Mouse (Mus musculus): ENCODE measurements around the gene Glcci1. TPM values are rescaled to one million over a fixed set of nuclear protein-coding genes. Genes with fewer than 3 reads are reported as not detected.
"Not testable (repeated sequence)": the region's sequence is repeated elsewhere in the genome, so short reads cannot be mapped to it uniquely, and the experiment has no call there.

Gene Glcci1
- polyA plus RNA-seq, 1 experiment from 2014 or later = 2.5 TPM

DNA sequence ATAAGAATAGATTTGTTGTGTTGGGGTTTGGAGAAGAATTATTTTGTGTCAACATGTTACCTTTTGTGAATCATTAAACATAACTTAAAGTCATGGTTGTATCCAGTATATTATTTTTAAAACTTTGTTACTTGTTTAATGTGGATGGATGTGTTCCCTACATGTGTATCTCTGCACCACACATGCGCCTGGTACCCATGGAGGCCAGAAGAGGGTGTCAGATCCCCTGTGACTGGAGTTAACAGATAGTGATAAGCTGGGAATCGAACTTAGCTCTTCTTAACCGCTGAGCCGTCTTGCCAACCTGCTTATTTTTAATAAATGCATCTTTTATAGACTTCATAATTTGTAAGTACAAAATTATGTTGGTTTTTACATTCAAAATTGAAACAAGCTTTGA lies 11.8 kb downstream of the Glcci1 start:
- ATAC-seq (replicated peaks; ENCODE audit: extremely low read depth, insufficient read depth, low FRiP score) = no peak
- WGBS = 94% methylated on average over 4 of the region's 4 CpGs
- Histone ChIP-seq H3K9me3 (replicated peaks; ENCODE audit: control insufficient read depth, low read length) (no peaks in the 10 kb centered on the region), H3K27ac (ENCODE audit: low read length) (no peak overlapping the region), H3K4me2 (ENCODE audit: low read depth, low read length) (no peak overlapping the region), H3K4me3 (ENCODE audit: low read length) (no peak overlapping the region), H3K4me1 (ENCODE audit: control insufficient read depth, insufficient read depth, low read length) (no peaks in the 10 kb centered on the region), H3K9ac (ENCODE audit: low read length) (no peak overlapping the region), H3K36me3 (ENCODE audit: control insufficient read depth, insufficient read depth) (no peaks in the 10 kb centered on the region), H3K27me3 (ENCODE audit: control insufficient read depth, insufficient read depth, low read length) (no peaks in the 10 kb centered on the region)

DNA sequence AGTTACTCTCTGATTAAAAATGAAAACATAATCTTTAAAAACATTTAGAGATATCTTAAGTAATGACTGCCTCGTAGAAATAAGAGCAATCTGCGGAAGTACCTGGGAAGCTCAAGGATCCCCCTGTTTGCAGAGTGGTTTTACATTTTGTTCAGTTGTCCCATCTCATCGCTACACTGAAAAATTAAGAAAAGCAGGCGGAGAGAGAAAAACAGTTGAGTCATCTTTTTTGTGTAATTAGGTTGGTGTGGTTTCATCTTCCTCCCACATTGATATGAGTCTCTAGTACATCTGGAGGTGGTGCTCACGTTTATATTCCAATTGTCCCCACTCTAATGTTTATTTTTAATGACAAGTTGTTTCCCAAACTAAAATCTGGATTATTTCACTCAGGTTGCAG lies 15.3 kb downstream of the Glcci1 start:
- H3K9me3 ChIP-seq (replicated peaks; ENCODE audit: control insufficient read depth, low read length) = no peaks in the 10 kb centered on the region
- H3K27me3 ChIP-seq (ENCODE audit: control insufficient read depth, insufficient read depth, low read length) = no peaks in the 10 kb centered on the region
- H3K4me2 ChIP-seq (ENCODE audit: low read depth, low read length) = no peak overlapping the region
- no peak overlapping the region for H3K4me3 ChIP-seq (ENCODE audit: low read length)
- no peak for ATAC-seq (replicated peaks; ENCODE audit: extremely low read depth, insufficient read depth, low FRiP score)
- WGBS = 82% methylated on average over 5 of the region's 5 CpGs
- no peaks in the 10 kb centered on the region for H3K4me1 ChIP-seq (ENCODE audit: control insufficient read depth, insufficient read depth, low read length)
- H3K36me3 ChIP-seq (ENCODE audit: control insufficient read depth, insufficient read depth) = no peaks in the 10 kb centered on the region
- H3K27ac ChIP-seq (ENCODE audit: low read length) = no peak overlapping the region
- H3K9ac ChIP-seq (ENCODE audit: low read length) = no peak overlapping the region

DNA sequence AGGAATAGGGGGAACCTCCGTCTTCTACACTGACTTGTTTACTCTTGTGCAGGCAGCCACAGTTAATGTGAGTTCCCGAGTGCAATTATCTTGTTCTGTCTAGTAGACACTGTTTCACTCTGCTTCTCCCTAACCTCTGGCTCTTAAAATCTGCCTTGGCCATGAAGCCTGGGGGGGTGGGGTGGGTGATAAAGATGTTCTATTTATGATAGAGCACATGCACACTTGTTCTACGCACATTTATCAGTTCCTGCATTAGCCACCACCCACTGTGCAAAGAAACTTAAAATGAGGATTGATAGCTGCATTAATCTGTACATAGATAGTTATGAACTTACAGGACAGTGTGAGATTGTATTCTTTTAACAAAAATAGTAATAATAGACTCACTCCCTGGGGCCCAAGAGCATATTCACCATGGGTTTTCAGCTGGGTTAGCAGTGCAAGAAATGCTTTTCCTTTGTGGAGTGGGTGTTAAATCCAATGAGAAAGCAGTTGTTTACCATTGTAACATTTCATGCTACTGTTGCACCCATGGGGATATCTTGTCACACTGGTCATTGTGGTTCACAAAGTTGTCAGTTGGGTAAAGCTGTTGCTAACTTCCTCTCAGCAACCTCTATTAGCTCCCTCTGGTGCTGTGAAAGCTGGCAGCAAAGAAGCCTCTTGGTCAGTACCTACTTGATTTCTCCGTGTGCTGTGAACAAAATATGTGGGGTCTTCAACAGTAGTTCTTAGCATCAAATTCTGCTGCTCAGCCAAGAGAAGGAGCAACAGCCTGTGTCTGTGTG lies 21.9 kb downstream of the Glcci1 start:
- Histone ChIP-seq H3K4me3 (ENCODE audit: low read length) (no peak overlapping the region), H3K4me2 (ENCODE audit: low read depth, low read length) (no peak overlapping the region), H3K9me3 (replicated peaks; ENCODE audit: control insufficient read depth, low read length) (no peaks in the 10 kb centered on the region), H3K27ac (ENCODE audit: low read length) (no peak overlapping the region; the same call in 1 of the 2 replicates), H3K36me3 (ENCODE audit: control insufficient read depth, insufficient read depth) (no peaks in the 10 kb centered on the region), H3K9ac (ENCODE audit: low read length) (no peak overlapping the region), H3K27me3 (ENCODE audit: control insufficient read depth, insufficient read depth, low read length) (no peaks in the 10 kb centered on the region), H3K4me1 (ENCODE audit: control insufficient read depth, insufficient read depth, low read length) (no peaks in the 10 kb centered on the region; the same call in none of the 2 replicates)
- WGBS = 43% methylated on average over 4 of the region's 4 CpGs
- no peak for ATAC-seq (replicated peaks; ENCODE audit: extremely low read depth, insufficient read depth, low FRiP score)

DNA sequence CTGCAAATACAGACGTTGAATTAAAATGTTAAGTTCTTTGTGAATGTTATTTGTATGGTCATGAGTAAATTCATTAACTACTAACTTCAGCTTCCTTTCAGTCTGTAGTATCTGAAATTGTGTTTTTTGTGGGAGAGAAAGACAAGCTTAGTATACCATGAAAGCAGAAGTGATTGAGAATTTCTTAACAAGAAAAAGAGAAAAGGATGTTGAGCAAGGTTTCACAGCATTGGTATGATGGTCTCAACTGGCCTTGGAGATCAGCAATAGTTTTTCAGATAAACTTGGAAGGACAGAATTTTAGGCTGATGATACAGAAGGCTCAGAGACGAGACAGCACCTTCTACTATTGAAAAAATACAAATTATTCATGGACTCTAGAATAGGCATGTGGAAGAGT lies 27.5 kb downstream of the Glcci1 start:
- no peak for ATAC-seq (replicated peaks; ENCODE audit: extremely low read depth, insufficient read depth, low FRiP score)
- Histone ChIP-seq H3K4me3 (ENCODE audit: low read length) (no peak overlapping the region), H3K36me3 (ENCODE audit: control insufficient read depth, insufficient read depth) (no peaks in the 10 kb centered on the region), H3K27me3 (ENCODE audit: control insufficient read depth, insufficient read depth, low read length) (no peaks in the 10 kb centered on the region), H3K9ac (ENCODE audit: low read length) (no peak overlapping the region), H3K9me3 (replicated peaks; ENCODE audit: control insufficient read depth, low read length) (no peaks in the 10 kb centered on the region), H3K4me1 (ENCODE audit: control insufficient read depth, insufficient read depth, low read length) (no peaks in the 10 kb centered on the region), H3K4me2 (ENCODE audit: low read depth, low read length) (no peak overlapping the region), H3K27ac (ENCODE audit: low read length) (no peak overlapping the region)
- WGBS = 82% methylated on average over 2 of the region's 2 CpGs

DNA sequence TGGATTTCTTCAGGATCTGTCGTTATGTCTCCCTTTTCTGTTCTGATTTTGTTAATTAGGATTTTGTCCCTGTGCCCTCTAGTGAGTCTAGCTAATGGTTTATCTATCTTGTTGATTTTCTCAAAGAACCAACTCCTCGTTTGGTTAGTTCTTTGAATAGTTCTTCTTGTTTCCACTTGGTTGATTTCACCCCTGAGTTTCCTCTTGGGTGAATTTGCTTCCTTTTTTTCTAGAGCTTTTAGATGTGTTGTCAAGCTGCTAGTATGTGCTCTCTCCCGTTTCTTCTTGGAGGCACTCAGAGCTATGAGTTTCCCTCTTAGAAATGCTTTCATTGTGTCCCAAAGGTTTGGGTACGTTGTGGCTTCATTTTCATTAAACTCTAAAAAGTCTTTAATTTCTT lies 32.1 kb downstream of the Glcci1 start:
- not testable (repeated sequence) for H3K4me1 ChIP-seq (ENCODE audit: control insufficient read depth, insufficient read depth, low read length); H3K27ac ChIP-seq (ENCODE audit: low read length); ATAC-seq (replicated peaks; ENCODE audit: extremely low read depth, insufficient read depth, low FRiP score)

DNA sequence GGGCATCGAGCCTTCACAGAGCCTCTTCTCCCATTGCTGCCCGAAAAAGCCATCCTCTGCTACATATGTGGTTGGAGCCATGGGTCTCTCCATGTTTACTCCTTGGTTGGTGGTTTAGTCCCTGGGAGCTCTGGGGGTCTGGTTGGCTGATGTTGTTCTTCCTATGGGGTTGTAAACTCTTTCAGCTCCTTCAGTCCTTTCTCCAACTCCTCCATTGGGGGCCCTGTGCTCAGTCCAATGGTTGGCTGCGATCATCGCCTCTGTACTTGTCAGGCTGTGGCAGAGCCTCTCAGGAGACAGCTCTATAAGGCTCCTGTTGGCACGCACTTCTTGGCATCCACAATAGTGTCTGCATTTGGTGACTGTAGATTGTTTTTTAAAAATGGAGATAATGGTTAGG lies 35.4 kb downstream of the Glcci1 start:
- no peaks in the 10 kb centered on the region for H3K36me3 ChIP-seq (ENCODE audit: control insufficient read depth, insufficient read depth)
- 94% methylated on average over 5 of the region's 5 CpGs for WGBS

More for the DNA sequence above, 32.1 kb downstream of the Glcci1 start:
- H3K36me3 ChIP-seq (ENCODE audit: control insufficient read depth, insufficient read depth); H3K4me3 ChIP-seq (ENCODE audit: low read length); H3K4me2 ChIP-seq (ENCODE audit: low read depth, low read length); H3K9ac ChIP-seq (ENCODE audit: low read length); H3K9me3 ChIP-seq (replicated peaks; ENCODE audit: control insufficient read depth, low read length); H3K27me3 ChIP-seq (ENCODE audit: control insufficient read depth, insufficient read depth, low read length): not testable (repeated sequence)
- 87% methylated on average over 3 of the region's 4 CpGs for WGBS

DNA sequence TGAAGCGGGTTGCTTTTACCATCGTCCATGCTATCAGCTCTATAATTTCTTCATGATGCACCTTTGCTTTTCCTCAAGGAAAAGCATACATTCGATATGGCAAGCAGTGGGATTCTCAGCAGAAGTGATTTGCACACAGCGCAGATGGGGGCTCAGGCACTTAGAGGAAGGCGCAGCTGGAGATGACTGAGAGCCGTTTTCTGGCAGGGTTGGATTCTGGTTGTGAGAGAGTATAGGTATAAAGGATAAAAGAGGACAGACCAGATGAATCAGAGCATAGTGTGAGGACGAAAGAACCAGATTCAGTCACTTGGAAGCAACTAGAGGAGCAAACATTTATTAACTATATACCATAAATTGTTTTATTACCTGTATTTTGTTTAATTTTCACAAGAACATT lies 36.4 kb downstream of the Glcci1 start:
- no peaks in the 10 kb centered on the region for H3K36me3 ChIP-seq (ENCODE audit: control insufficient read depth, insufficient read depth)
- 86% methylated on average over 7 of the region's 7 CpGs for WGBS
- no peak overlapping the region for H3K4me2 ChIP-seq (ENCODE audit: low read depth, low read length)
- H3K4me1 ChIP-seq (ENCODE audit: control insufficient read depth, insufficient read depth, low read length) = no peaks in the 10 kb centered on the region
- no peak overlapping the region for H3K27ac ChIP-seq (ENCODE audit: low read length)
- H3K27me3 ChIP-seq (ENCODE audit: control insufficient read depth, insufficient read depth, low read length) = no peaks in the 10 kb centered on the region
- H3K9me3 ChIP-seq (replicated peaks; ENCODE audit: control insufficient read depth, low read length) = 0 out of 2 replicates have a peak, but pooled peaks cover 3% of the 10 kb centered on the region
- ATAC-seq (replicated peaks; ENCODE audit: extremely low read depth, insufficient read depth, low FRiP score) = no peak
- H3K4me3 ChIP-seq (ENCODE audit: low read length) = no peak overlapping the region
- no peak overlapping the region for H3K9ac ChIP-seq (ENCODE audit: low read length)

More for the DNA sequence above, 35.4 kb downstream of the Glcci1 start:
- H3K27me3 ChIP-seq (ENCODE audit: control insufficient read depth, insufficient read depth, low read length) = no peaks in the 10 kb centered on the region
- H3K4me1 ChIP-seq (ENCODE audit: control insufficient read depth, insufficient read depth, low read length) = no peaks in the 10 kb centered on the region
- H3K9me3 ChIP-seq (replicated peaks; ENCODE audit: control insufficient read depth, low read length) = 0 out of 2 replicates have a peak, but pooled peaks cover 3% of the 10 kb centered on the region
- ATAC-seq (replicated peaks; ENCODE audit: extremely low read depth, insufficient read depth, low FRiP score) = no peak
- H3K27ac ChIP-seq (ENCODE audit: low read length) = no peak overlapping the region
- H3K4me3 ChIP-seq (ENCODE audit: low read length) = no peak overlapping the region
- no peak overlapping the region for H3K9ac ChIP-seq (ENCODE audit: low read length)
- H3K4me2 ChIP-seq (ENCODE audit: low read depth, low read length) = no peak overlapping the region

DNA sequence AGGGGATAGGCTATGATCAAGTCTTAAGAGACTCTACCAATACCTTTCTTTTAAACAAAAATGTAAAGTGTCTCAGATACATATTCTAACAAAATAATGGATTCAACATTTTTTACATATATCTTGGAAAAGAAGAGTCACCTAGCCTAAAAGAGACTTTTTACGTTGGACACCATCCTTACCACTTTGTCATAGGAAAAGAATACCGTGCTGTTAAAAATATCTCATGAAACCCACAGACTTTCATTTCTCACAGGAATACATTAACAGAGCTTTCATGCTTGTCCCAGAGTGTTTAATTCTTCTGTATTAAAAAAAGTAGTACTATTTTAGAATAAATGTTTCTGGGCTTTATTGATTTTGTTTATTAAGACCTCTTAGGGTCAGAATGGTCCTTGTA lies 41.8 kb downstream of the Glcci1 start:
- no peak overlapping the region for H3K9ac ChIP-seq (ENCODE audit: low read length)
- 0 out of 2 replicates have a peak, but pooled peaks cover 3% of the 10 kb centered on the region for H3K9me3 ChIP-seq (replicated peaks; ENCODE audit: control insufficient read depth, low read length)
- H3K4me2 ChIP-seq (ENCODE audit: low read depth, low read length) = no peak overlapping the region
- ATAC-seq (replicated peaks; ENCODE audit: extremely low read depth, insufficient read depth, low FRiP score) = no peak
- no peak overlapping the region for H3K27ac ChIP-seq (ENCODE audit: low read length)
- H3K4me3 ChIP-seq (ENCODE audit: low read length) = no peak overlapping the region
- no peaks in the 10 kb centered on the region for H3K27me3 ChIP-seq (ENCODE audit: control insufficient read depth, insufficient read depth, low read length)
- H3K4me1 ChIP-seq (ENCODE audit: control insufficient read depth, insufficient read depth, low read length) = no peaks in the 10 kb centered on the region
- peaks cover 3% of the 10 kb centered on the region; the same call in 1 of the 2 replicates for H3K36me3 ChIP-seq (ENCODE audit: control insufficient read depth, insufficient read depth)
- WGBS = 90% methylated on average over 2 of the region's 2 CpGs

DNA sequence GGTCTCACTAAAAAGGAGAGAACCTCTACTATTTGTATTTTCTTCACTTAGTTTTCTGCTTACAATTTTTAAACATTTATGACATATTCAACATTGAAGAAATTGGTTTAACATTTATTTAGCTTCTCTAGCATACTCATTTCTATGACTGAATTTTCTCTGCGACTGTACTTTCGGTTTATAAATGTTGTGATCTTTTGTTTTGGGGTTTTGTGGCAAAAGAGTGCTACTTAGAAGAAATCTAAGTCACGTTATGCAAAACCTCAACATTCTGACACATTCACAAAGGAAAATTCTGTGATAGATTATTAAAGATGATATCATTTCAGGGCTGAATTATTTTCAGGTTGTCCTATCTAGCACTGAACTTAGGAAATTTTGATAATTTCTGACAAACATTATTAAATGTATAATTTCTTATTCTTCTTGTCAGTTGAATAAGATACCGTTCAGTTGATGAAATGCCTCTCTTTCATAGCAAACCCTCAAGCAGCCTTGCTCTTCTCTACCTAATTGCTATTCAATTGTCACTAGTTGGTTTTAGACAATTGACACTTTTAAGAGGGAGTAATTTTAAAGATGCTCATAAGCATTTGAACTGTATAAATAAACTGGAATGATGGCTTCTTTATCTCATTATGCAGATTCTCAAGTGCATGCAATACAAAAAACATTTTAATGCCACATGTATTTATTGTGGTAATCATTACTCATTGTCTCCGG lies 47.6 kb downstream of the Glcci1 start:
- Histone ChIP-seq H3K4me2 (ENCODE audit: low read depth, low read length) (no peak overlapping the region), H3K4me1 (ENCODE audit: control insufficient read depth, insufficient read depth, low read length) (no peaks in the 10 kb centered on the region), H3K27me3 (ENCODE audit: control insufficient read depth, insufficient read depth, low read length) (no peaks in the 10 kb centered on the region), H3K36me3 (ENCODE audit: control insufficient read depth, insufficient read depth) (peaks cover 6% of the 10 kb centered on the region; the same call in 1 of the 2 replicates), H3K4me3 (ENCODE audit: low read length) (no peak overlapping the region), H3K9me3 (replicated peaks; ENCODE audit: control insufficient read depth, low read length) (no peaks in the 10 kb centered on the region), H3K27ac (ENCODE audit: low read length) (no peak overlapping the region), H3K9ac (ENCODE audit: low read length) (no peak overlapping the region)
- ATAC-seq (replicated peaks; ENCODE audit: extremely low read depth, insufficient read depth, low FRiP score) = no peak
- WGBS = 92% methylated on average over 5 of the region's 5 CpGs

All from heart, embryonic 16.5 days (tissue).